Mouse (Mus musculus): ENCODE measurements around the gene Zgrf1.

The Zgrf1 gene

DNA sequence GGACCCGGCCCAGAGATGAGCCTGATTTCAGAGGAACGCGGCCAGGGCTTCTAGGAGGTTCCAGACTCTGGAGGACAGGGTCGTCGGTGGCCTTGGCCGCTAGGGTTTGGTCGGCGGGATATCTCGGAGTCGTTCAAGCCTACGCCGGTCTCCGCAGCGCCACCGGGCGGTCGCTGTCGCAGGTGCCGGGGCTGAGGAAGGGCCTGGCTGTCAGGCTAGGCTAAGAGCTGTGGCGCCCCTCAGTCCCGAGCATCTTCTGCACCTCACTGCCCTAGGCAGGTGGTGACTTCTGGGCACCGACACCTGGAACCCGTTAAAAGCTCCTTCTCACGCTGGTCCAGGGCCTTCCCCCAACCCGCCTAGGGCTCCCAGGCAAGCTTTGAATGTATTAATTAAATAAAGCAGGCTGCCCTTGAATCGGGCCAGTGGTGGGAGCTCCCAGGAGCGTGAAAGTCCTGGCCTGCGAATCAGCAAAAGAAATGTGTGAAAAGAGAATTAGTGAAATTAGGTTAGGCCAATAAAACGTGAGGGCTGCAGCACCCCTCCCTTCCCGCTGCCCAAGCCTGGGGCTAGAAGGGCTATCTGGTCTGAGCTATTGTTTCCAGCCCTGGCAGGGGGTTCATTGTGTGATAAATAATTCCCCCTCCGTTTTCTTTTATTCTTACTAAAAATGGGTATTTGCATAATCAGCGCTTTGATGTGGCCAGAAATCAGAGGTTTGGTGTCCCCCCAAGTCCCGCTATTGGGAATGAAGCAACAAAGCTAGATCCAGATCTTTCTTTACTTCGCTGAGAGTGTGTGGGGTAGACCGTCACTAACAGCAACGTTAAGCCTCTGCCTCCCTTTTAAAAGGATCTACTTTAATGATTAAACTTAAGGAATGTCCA lies 86.8 kb downstream of the Zgrf1 start:
- DNase-seq (ENCODE audit: extremely low spot score): peak; percentile 86

- DNase-seq (ENCODE audit: extremely low spot score): no peak
Measured at GRCm38 (mm10) chr3:127640762-127641700, 87.7 kb downstream of the Zgrf1 start.

GRCm38 (mm10) chr3:127642211-127642610 lies 88.9 kb downstream of the Zgrf1 start:
- DNase-seq (ENCODE audit: extremely low spot score): no peak

DNA sequence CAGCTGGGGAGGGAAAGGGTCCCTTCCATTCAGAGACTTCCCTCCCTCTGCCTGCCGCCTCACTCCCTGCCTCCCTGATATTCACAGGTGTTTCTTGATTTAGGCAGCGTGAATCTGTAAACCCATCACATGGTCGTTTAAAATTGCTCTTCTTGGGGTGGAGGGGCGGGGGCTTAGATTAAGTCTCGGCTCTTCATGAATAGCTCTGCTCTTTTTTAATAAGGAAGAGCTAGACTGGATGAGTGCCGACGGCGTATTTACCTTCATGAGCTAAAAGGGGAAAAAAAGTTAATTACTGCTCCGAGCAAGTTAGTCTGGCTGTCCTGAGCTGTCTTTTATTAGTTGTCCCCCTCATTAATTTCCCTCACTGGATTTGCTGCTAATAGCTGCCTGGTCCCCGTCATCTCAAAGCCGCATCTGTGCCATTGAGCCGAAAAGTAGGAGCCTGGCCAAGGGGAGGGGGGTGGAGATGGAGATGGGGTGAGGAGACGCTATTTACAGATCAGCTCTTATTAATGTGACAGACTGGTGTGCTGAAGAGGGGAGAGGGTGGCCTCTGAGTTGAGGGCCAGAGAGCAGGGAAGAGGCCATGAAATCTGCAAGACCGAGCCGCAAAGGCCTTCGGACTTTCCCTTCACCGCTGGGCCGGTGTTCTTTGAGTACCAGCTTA lies 93.0 kb downstream of the Zgrf1 start:
- no peak for DNase-seq (ENCODE audit: extremely low spot score)

DNA sequence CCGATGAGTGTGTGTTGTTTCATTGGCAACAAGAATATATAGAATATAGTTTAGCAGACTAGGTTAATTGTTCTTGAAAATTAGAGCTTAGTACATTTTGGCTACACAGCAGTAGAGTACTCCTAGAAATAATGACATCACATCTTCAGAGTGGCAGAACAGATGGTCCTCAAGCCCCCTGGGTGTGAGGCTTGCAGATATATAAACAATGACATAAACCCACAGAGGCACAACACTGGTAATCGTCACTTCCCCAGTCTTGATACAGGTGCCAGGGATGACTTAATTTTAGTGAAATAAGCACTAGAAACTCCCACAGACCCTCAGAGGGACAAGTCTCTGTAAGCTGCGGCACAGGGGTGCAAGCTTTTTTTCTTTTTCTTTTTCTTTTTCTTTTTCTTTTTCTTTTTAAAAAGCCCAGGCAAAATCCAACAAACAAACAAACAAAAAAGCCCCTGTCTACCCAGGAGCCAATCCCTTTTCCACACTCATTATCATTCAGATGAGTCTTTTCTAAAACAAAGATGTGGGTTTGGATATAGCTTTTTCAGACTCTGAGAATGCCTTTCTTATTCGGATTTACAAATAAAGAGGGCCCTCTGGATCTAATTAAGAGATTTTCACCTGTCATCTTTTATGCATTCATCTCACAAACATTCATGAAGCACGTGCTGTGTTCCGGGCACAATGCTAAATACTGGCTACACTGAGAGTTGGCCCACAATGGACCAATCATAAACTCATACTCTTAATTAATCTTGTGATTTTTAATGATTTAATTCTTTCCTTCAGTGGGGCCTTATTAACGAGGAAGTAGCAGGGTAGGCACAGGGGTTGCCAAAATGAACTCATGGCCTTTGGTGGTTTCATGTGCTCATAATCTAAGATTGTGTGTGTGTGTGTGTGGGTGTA lies 98.7 kb downstream of the Zgrf1 start:
- DNase-seq (ENCODE audit: extremely low spot score): no peak

DNA sequence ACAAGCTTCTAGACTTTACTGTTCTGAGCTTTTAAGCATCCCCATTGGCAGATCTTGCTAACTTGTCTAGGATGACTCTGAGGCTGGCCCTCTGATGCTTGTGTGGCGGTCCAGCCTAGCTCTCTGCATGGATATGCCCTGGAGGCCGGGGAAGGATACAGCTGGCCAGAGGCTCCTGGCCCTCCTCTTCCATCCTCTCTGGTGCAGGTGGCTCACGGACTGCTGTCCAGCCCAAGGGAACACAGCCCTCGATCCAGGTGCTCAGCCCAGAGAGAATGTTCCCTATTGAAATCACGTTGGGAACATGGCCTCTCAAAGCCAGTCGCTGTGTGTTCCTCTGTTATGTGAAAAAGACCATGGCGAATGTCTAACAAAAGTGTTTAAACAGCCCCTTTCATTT lies 107.4 kb downstream of the Zgrf1 start:
- DNase-seq (ENCODE audit: extremely low spot score): no peak

GRCm38 (mm10) chr3:127661646-127662531 lies 108.6 kb downstream of the Zgrf1 start:
- no peak for DNase-seq (ENCODE audit: extremely low spot score)
